Mouse (Mus musculus) liver, adult 2 months (tissue): ENCODE measurements around the gene Ola1.

Experiments used
- CTCF ChIP-seq: fragments of 200-500 bp; IDR thresholded peaks from 2 replicates; pipeline ENCODE4 v1.5.1; 2011; ENCODE audit warnings: low read depth, low read length, control low read depth
- POLR2A ChIP-seq: fragments of 200-500 bp; IDR thresholded peaks from 2 replicates; pipeline ENCODE4 v1.6.1; 2011; ENCODE audit warnings: low read length, control low read depth; ENCODE audit not compliant: insufficient read depth; ENCODE audit errors: extremely low read depth

DNA sequence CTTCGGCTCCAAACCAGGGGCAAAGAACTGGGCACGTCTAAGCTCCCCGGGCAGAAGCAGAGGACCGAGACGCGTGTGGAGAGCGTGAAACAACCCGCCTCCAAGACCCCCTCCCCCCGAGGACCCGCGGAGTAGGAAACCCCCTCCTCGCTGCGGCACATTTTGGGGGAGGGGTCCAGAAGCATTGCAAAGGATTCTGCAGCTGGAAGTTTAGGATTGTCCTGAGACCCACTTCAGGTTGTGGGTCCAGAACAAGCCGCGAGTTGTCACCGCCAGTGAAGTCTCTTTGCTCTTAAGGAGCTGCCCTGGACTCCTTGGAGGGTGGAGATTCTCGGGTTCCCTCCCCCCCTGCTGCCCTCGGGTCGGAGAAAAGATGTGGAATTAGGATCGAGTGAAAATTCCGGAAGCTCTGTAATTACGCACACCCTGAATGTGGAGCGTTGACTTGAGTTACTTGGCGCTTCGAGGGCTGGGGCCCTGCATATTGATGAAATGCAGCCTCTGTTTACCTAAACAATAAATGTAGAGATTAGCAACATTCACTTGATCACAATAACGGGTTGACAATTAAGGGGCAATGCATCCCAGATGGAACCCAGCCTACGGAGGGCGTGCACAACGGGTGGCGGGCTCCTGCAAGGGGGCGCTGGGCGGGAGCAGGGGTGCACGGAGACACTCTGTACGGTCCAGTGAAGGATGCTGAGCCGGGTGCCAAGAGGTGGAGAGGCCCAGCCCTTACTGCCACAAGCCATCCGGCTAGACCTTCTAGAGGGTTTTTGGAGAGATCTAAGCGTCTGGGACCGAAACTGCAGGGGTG is 45.3 kb upstream of the Ola1 start:
- TF ChIP-seq CTCF (no peak), POLR2A (no peak)
